In genomic region chr4:129377601-129378390, GRCm38 (mm10) we compare ENCODE assay signal across 7 mouse cellular contexts. TPM values are rescaled to one million over a fixed set of nuclear protein-coding genes. Genes with fewer than 3 reads are reported as not detected.
A peak's percentile ranks its signal among the peaks of the same experiment; 100 is the strongest.
DNase-seq lines count a peak whose midpoint lies in the region; ATAC-seq lines count a peak whose summit lies in the region.

Gene Zbtb8a, minus strand, starts transcription at chr4:129378116.

- WGBS in forebrain, embryonic 14.5 days: 2% methylated on average over 60 of the region's 65 CpGs
- WGBS in hindbrain, embryonic 10.5 days: 2% methylated on average over 65 of the region's 65 CpGs

- H3K4me1 ChIP-seq in forebrain, embryonic 14.5 days (ENCODE audit: control insufficient read depth, insufficient read depth, low read length): 0 out of 2 replicates have a peak, but pooled peaks cover 2% of the 10 kb centered on the region
- peaks cover 16% of the 10 kb centered on the region for H3K4me1 ChIP-seq in hindbrain, embryonic 10.5 days (replicated peaks)

- peak; percentile 85 for ATAC-seq in forebrain, embryonic 14.5 days

- H3K36me3 ChIP-seq in forebrain, embryonic 14.5 days (ENCODE audit: control insufficient read depth, insufficient read depth, low read length): no peaks in the 10 kb centered on the region
- H3K36me3 ChIP-seq in hindbrain, embryonic 10.5 days: no peaks in the 10 kb centered on the region

- H3K4me3 ChIP-seq in forebrain, embryonic 14.5 days (ENCODE audit: low read depth, low read length): peak within 1 kb of the TSS; percentile 78
- H3K4me3 ChIP-seq in hindbrain, embryonic 10.5 days: peak within 1 kb of the TSS; percentile 72

- H3K27me3 ChIP-seq in forebrain, embryonic 14.5 days (replicated peaks; ENCODE audit: control insufficient read depth, insufficient read depth, low read length): no peaks in the 10 kb centered on the region
- H3K27me3 ChIP-seq in hindbrain, embryonic 10.5 days (ENCODE audit: insufficient read depth, poor library complexity, severe bottlenecking): peaks cover 56% of the 10 kb centered on the region

- peak within 1 kb of the TSS; percentile 68 for H3K4me2 ChIP-seq in forebrain, embryonic 14.5 days (ENCODE audit: low read length)

- H3K9ac ChIP-seq in forebrain, embryonic 14.5 days (ENCODE audit: low read length): peak within 1 kb of the TSS; percentile 89

- no peaks in the 10 kb centered on the region for H3K9me3 ChIP-seq in forebrain, embryonic 14.5 days (replicated peaks; ENCODE audit: control insufficient read depth, low read length)
- no peaks in the 10 kb centered on the region for H3K9me3 ChIP-seq in hindbrain, embryonic 10.5 days

- DNase-seq in NIH3T3 (ENCODE audit: low read depth): peak; percentile 79
- peak; percentile 36 for DNase-seq in cerebellum, adult 11 months
- DNase-seq in forebrain, embryonic 14.5 days (ENCODE audit: low spot score): peak; percentile 80
- peak; percentile 74 for DNase-seq in hindbrain, embryonic 10.5 days (ENCODE audit: low spot score)
- DNase-seq in layer of hippocampus, postnatal 14 days (ENCODE audit: low spot score in 2 of 2): peak; percentile 19 to 45
- DNase-seq in lung, postnatal 10 days: peak; percentile 63
- DNase-seq in retina, postnatal 7 days (ENCODE audit: low read depth, low spot score): peak; percentile 40

- peak within 1 kb of the TSS; percentile 92 for H3K27ac ChIP-seq in forebrain, embryonic 14.5 days (ENCODE audit: low read depth, low read length)
- peak within 1 kb of the TSS; percentile 91 for H3K27ac ChIP-seq in hindbrain, embryonic 10.5 days

RNA-seq across cellular contexts. Expression of gene Zbtb8a, which starts in this region (rescaled TPM):
- polyA plus RNA-seq in forebrain, embryonic 14.5 days (2014; fragmentation: Nextera tagmentation; extraction: Ambion mirVana): 5.8 and 6.6 TPM in 2 replicates
- 7.7 and 11.8 TPM in 2 replicates for polyA plus RNA-seq in hindbrain, embryonic 10.5 days (2016; fragmentation: Nextera tagmentation; extraction: Ambion mirVana)
- 1 to 10 TPM; 6.1 to 6.3 TPM for total RNA-seq in layer of hippocampus, postnatal 14 days (2021)

Comparison
In these comparisons a context has a peak if more than half of its experiments do, and no peak if none do; other contexts are left out.
1. Peak in every context shown above with its lines: DNase-seq, ATAC-seq, H3K4me3 ChIP-seq and H3K27ac ChIP-seq.